Mouse (Mus musculus): Measurements from ENCODE around the gene Gm20388.

GRCm38 (mm10) chr8:120298601-120299532, 388.2 kb downstream of the Gm20388 start:
- TF ChIP-seq POLR2A (IDR thresholded peaks at IDR 0.05; ENCODE audit: insufficient read depth, low read length) (no peak), CTCF (IDR thresholded peaks at IDR 0.05; ENCODE audit: low read depth, low read length) (no peak)

Data from ES-Bruce4 (cell line).